Mouse (Mus musculus) bone marrow, adult 2 months (tissue): Measurements from ENCODE around the gene Frem3.

ENCODE experiments used
- CTCF ChIP-seq: fragments of 200-500 bp; IDR thresholded peaks from 2 replicates; pipeline ENCODE4 v1.5.1; 2011; ENCODE audit warnings: low read length, control low read depth; ENCODE audit not compliant: control insufficient read depth, insufficient read depth
- POLR2A ChIP-seq: fragments of 200-500 bp; IDR thresholded peaks from 2 replicates; pipeline ENCODE4 v1.6.1; 2011; ENCODE audit warnings: low read depth, mild to moderate bottlenecking, control low read depth, low read length, borderline replicate concordance; ENCODE audit not compliant: control insufficient read depth

GRCm38 (mm10) chr8:80661055-80661454 is 50.2 kb downstream of the Frem3 start:
- TF ChIP-seq POLR2A (no peak), CTCF (no peak)
